Mouse (Mus musculus): ENCODE results near the gene Mrpl18. TPM values are rescaled to one million over a fixed set of nuclear protein-coding genes. Genes with fewer than 3 reads are reported as not detected.
"Not testable (repeated sequence)": the region's sequence is repeated elsewhere in the genome, so short reads cannot be mapped to it uniquely, and the experiment has no call there.

The Mrpl18 gene
- polyA plus RNA-seq, 1 experiment from 2014 or later, result 208 TPM

GRCm38 (mm10) chr17:12937412-12937970, 21.3 kb upstream of the Mrpl18 start:
- Histone ChIP-seq H3K36me3 (peaks cover 3% of the 10 kb centered on the region), H3K27ac (no peak overlapping the region), H3K4me3 (no peak overlapping the region), H3K9me3 (no peaks in the 10 kb centered on the region), H3K4me1 (peaks cover 7% of the 10 kb centered on the region), H3K27me3 (ENCODE audit: insufficient read depth, poor library complexity, severe bottlenecking) (no peaks in the 10 kb centered on the region)
- no peak for DNase-seq (ENCODE audit: low spot score)
- WGBS, result 74% methylated on average over 2 of the region's 2 CpGs

GRCm38 (mm10) chr17:12935719-12936118, 19.6 kb upstream of the Mrpl18 start:
- Histone ChIP-seq H3K4me1 (peaks cover 7% of the 10 kb centered on the region), H3K36me3 (no peaks in the 10 kb centered on the region), H3K9me3 (no peaks in the 10 kb centered on the region), H3K27me3 (ENCODE audit: insufficient read depth, poor library complexity, severe bottlenecking) (no peaks in the 10 kb centered on the region), H3K4me3 (no peak overlapping the region), H3K27ac (no peak overlapping the region)
- no peak for DNase-seq (ENCODE audit: low spot score)
- WGBS, result 68% methylated on average over 4 of the region's 4 CpGs

GRCm38 (mm10) chr17:12931576-12931975, 15.4 kb upstream of the Mrpl18 start:
- H3K27me3 ChIP-seq (ENCODE audit: insufficient read depth, poor library complexity, severe bottlenecking); H3K9me3 ChIP-seq; H3K27ac ChIP-seq; H3K4me3 ChIP-seq; H3K4me1 ChIP-seq: not testable (repeated sequence)
- DNase-seq (ENCODE audit: low spot score), result peak; percentile 72
- peaks cover 14% of the 10 kb centered on the region; the same call in 1 of the 2 replicates for H3K36me3 ChIP-seq
- WGBS, result 90% methylated on average over 5 of the region's 5 CpGs

GRCm38 (mm10) chr17:12925703-12926180, 9.6 kb upstream of the Mrpl18 start:
- Histone ChIP-seq H3K36me3 (peaks cover 71% of the 10 kb centered on the region), H3K27ac (no peak overlapping the region), H3K4me1 (no peaks in the 10 kb centered on the region), H3K9me3 (no peaks in the 10 kb centered on the region), H3K4me3 (no peak overlapping the region), H3K27me3 (ENCODE audit: insufficient read depth, poor library complexity, severe bottlenecking) (no peaks in the 10 kb centered on the region)
- WGBS, result 88% methylated on average over 8 of the region's 8 CpGs
- no peak for DNase-seq (ENCODE audit: low spot score)

GRCm38 (mm10) chr17:12925001-12925400, 8.9 kb upstream of the Mrpl18 start:
- DNase-seq (ENCODE audit: low spot score), result no peak
- Histone ChIP-seq H3K4me3 (no peak overlapping the region), H3K27ac (no peak overlapping the region), H3K9me3 (no peaks in the 10 kb centered on the region), H3K27me3 (ENCODE audit: insufficient read depth, poor library complexity, severe bottlenecking) (no peaks in the 10 kb centered on the region), H3K4me1 (no peaks in the 10 kb centered on the region), H3K36me3 (peaks cover 79% of the 10 kb centered on the region)
- 88% methylated on average over 3 of the region's 3 CpGs for WGBS

GRCm38 (mm10) chr17:12921073-12921472, 4.9 kb upstream of the Mrpl18 start:
- Histone ChIP-seq H3K36me3 (peaks cover 81% of the 10 kb centered on the region), H3K4me3 (no peak overlapping the region), H3K27ac (no peak overlapping the region), H3K4me1 (peaks cover 3% of the 10 kb centered on the region; the same call in 1 of the 2 replicates), H3K9me3 (no peaks in the 10 kb centered on the region), H3K27me3 (ENCODE audit: insufficient read depth, poor library complexity, severe bottlenecking) (no peaks in the 10 kb centered on the region)
- no peak for DNase-seq (ENCODE audit: low spot score)
- 94% methylated on average over 1 of the region's 1 CpGs for WGBS

- Histone ChIP-seq H3K4me1 (peaks cover 8% of the 10 kb centered on the region; the same call in 1 of the 2 replicates), H3K27me3 (ENCODE audit: insufficient read depth, poor library complexity, severe bottlenecking) (no peaks in the 10 kb centered on the region), H3K27ac (peak overlapping the region; percentile 98), H3K36me3 (peaks cover 66% of the 10 kb centered on the region), H3K9me3 (no peaks in the 10 kb centered on the region), H3K4me3 (peak overlapping the region; percentile 91)
- under 1% methylated on average over 40 of the region's 40 CpGs for WGBS
- DNase-seq (ENCODE audit: low spot score), result peak; percentile 89
Measured at GRCm38 (mm10) chr17:12916588-12917380, 639 bp upstream of the Mrpl18 start.

GRCm38 (mm10) chr17:12915488-12915880, 661 bp downstream of the Mrpl18 start, which contains the start of gene Tcp1:
Tcp1 (plus strand) TSS chr17:12915701.
- Histone ChIP-seq H3K4me3 (peak within 1 kb of the TSS; percentile 91), H3K36me3 (peaks cover 65% of the 10 kb centered on the region), H3K27me3 (ENCODE audit: insufficient read depth, poor library complexity, severe bottlenecking) (no peaks in the 10 kb centered on the region), H3K27ac (peak within 1 kb of the TSS; percentile 98), H3K9me3 (no peaks in the 10 kb centered on the region), H3K4me1 (peaks cover 8% of the 10 kb centered on the region; the same call in 1 of the 2 replicates)
- WGBS, result 1% methylated on average over 18 of the region's 18 CpGs
- DNase-seq (ENCODE audit: low spot score), result no peak

GRCm38 (mm10) chr17:12910391-12910790, 5.8 kb downstream of the Mrpl18 start:
- peaks cover 6% of the 10 kb centered on the region; the same call in 1 of the 2 replicates for H3K4me1 ChIP-seq
- WGBS, result 85% methylated on average over 8 of the region's 8 CpGs
- no peak overlapping the region for H3K4me3 ChIP-seq
- no peak overlapping the region for H3K27ac ChIP-seq
- no peaks in the 10 kb centered on the region for H3K9me3 ChIP-seq
- peaks cover 48% of the 10 kb centered on the region for H3K36me3 ChIP-seq
- no peak for DNase-seq (ENCODE audit: low spot score)
- no peaks in the 10 kb centered on the region for H3K27me3 ChIP-seq (ENCODE audit: insufficient read depth, poor library complexity, severe bottlenecking)

- no peak for DNase-seq (ENCODE audit: low spot score)
- WGBS, result 67% methylated on average over 35 of the region's 35 CpGs
- Histone ChIP-seq H3K4me3 (no peak within 1 kb of the TSS), H3K4me1 (no peaks in the 10 kb centered on the region), H3K27me3 (ENCODE audit: insufficient read depth, poor library complexity, severe bottlenecking) (no peaks in the 10 kb centered on the region), H3K27ac (no peak within 1 kb of the TSS), H3K36me3 (peaks cover 55% of the 10 kb centered on the region), H3K9me3 (no peaks in the 10 kb centered on the region)
Measured at GRCm38 (mm10) chr17:12909361-12910280, 6.5 kb downstream of the Mrpl18 start, which contains the start of gene Pnldc1. Pnldc1 (minus strand) TSS chr17:12910230.

GRCm38 (mm10) chr17:12906436-12906835, 9.7 kb downstream of the Mrpl18 start:
- Histone ChIP-seq H3K4me1 (0 out of 2 replicates have a peak, but pooled peaks cover 5% of the 10 kb centered on the region), H3K27ac (no peak overlapping the region), H3K27me3 (ENCODE audit: insufficient read depth, poor library complexity, severe bottlenecking) (no peaks in the 10 kb centered on the region), H3K36me3 (peaks cover 41% of the 10 kb centered on the region), H3K4me3 (no peak overlapping the region), H3K9me3 (no peaks in the 10 kb centered on the region)
- WGBS, result 87% methylated on average over 9 of the region's 9 CpGs
- DNase-seq (ENCODE audit: low spot score), result no peak

GRCm38 (mm10) chr17:12905810-12906209, 10.3 kb downstream of the Mrpl18 start:
- DNase-seq (ENCODE audit: low spot score), result no peak
- Histone ChIP-seq H3K4me1 (0 out of 2 replicates have a peak, but pooled peaks cover 5% of the 10 kb centered on the region), H3K36me3 (peaks cover 42% of the 10 kb centered on the region), H3K9me3 (no peaks in the 10 kb centered on the region), H3K27ac (no peak overlapping the region), H3K4me3 (no peak overlapping the region), H3K27me3 (ENCODE audit: insufficient read depth, poor library complexity, severe bottlenecking) (no peaks in the 10 kb centered on the region)
- 89% methylated on average over 4 of the region's 4 CpGs for WGBS

Data from heart, embryonic 10.5 days (tissue).